Mouse (Mus musculus) liver, postnatal 0 days (tissue): ENCODE data around the gene Faap100.
A peak's percentile ranks its signal among the peaks of the same experiment; 100 is the strongest.

Experiments
- CTCF ChIP-seq: sonication (generic); IDR thresholded peaks from 2 replicates; pipeline ENCODE4 v1.5.1; 2016; ENCODE audit warnings: antibody characterized with exemption, low read depth
- EP300 ChIP-seq: IDR thresholded peaks from 2 replicates; pipeline ENCODE4 v1.6.1; 2016; ENCODE audit warnings: antibody characterized with exemption, low read depth, mild to moderate bottlenecking

- TF ChIP-seq CTCF: no peak
- peak; percentile 39; the same call in 1 of the 2 replicates for TF ChIP-seq EP300
These were observed 38.5 kb downstream of the Faap100 start for GRCm38 (mm10) chr11:120339978-120340513.
